Mouse (Mus musculus): ENCODE results near the gene Ociad2.
A peak's percentile ranks its signal among the peaks of the same experiment; 100 is the strongest.

Ociad2 gene

DNA sequence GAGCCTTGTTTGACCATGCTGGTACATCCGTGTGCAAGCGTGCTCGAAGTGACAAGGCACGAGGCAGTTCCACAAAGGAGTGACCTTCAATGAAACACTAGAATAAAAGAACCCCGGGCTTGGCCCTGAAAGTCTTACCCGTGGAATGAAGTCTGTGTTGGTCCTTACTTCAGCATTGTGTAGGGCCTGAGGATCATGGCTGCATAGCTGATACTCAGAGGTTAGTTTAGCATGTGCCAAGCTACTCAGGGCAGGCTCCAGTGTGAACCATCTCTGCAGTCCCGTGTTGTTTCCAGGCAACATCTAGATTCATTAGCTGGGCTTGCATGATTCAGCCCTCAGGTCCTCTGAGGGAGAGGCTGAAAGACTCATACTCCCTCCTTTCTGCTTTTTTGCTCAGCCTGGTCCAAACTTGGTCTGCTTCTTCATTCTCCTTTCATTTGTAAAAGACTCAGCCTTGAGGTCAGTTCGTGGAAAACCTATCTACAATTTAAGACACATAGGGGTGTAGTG is at the start of gene Ociad2:
Ociad2 (minus strand) TSS at position 306 of the 513 bp plus-strand sequence.
- no peak for DNase-seq (ENCODE audit: low spot score)

DNA sequence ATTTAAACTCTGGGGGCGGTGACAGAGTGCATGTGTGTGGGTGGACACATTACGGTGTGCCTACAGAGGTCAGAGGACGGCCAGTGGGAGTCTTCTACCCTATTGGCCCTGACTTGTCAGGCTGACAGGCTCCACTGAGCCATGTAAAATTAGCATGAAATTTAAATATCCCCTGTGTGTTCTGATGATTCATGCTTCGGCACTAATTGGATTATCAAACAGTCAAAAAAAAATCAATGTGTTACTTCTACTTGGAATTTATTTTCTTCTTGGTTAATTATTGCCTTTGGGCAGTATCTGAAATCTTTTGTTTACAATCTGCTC is 42.8 kb upstream of the Ociad2 start:
- no peak for DNase-seq (ENCODE audit: low spot score)

DNA sequence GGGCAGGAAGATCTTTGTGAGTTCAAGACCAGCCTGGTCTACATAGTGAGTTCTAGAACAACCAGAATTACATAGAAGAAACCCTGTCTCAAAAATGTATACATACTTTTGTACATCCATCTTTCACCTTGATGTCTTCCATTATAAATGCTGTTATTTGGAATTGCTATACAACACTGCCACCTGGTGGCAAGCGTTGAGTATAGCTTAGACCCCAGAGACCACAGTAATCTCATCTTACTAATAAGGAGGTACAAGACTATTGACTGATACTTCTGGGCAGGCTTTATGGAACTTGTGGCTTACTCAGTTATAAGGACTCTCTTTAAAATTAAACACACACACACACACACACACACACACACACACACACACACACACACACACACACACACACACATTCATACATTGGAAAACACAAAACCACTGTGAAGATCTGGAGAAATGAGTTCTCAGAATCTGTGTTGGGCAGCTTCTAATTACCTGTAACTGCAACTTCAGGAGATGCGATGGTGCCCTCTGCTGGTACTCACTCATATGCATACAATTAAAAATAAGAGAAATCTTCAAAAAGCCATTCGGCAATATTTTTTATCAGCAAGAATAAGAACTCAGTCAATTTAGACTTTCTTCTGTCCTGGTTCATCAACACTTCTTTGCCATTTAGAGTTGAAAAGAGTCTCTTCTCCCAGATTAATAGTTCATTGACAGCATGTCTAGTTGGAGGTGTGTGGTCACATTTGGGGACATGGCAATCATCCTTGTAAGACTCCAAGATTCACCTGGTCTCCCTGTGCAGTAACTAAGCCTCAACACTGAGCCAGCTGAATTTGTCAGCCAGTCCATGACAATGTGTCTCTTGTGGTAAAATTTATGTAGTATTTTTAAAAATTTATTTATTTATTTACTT is 42.2 kb upstream of the Ociad2 start:
- peak; percentile 78 for DNase-seq (ENCODE audit: low spot score)

DNA sequence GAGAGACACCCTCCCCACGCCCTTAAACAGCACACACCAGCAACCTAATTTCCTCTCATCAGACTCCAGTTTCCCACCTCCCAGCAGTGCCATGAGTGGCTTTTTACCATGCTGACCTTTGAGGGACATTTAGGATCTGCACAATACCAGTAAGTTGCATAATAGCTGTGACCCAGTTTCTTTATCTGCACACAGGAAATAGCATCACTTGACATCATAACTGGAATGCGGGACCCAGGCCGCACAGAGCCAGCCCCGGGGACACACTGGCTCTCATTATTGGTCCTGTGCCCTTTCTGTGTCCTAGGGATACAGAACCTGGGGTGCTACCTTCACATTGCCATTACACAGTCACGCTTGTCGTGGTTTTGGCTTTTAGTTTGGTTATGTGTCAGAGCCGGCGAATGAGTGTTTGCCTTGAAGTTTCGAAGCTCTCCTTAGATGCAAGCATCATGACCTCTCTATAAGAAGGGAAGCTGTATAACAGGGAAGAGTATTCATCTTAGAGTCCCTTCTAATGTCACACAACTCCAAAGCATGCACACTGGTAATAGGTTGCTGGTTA is 41.2 kb upstream of the Ociad2 start:
- DNase-seq (ENCODE audit: low spot score), result no peak

DNA sequence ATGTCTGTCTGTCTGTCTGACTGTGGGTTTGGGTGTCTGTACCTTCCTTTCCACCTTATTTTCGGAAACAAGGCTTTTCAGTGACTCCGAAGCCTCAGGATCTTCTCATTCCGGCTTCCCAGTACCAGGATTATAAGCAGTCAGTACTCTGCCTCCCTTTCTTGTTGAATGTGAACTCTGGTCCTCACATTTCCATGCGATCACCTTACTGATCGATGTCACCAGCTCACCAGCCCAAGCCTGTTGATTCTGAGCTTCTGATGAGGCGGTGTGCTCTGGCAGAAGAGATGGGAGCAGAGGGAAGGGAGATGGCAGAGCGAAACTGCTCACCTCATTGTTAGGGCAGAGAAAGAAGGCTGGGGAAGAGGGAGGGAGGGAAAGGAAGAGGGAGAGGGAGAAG is 40.7 kb upstream of the Ociad2 start:
- DNase-seq (ENCODE audit: low spot score), result no peak

DNA sequence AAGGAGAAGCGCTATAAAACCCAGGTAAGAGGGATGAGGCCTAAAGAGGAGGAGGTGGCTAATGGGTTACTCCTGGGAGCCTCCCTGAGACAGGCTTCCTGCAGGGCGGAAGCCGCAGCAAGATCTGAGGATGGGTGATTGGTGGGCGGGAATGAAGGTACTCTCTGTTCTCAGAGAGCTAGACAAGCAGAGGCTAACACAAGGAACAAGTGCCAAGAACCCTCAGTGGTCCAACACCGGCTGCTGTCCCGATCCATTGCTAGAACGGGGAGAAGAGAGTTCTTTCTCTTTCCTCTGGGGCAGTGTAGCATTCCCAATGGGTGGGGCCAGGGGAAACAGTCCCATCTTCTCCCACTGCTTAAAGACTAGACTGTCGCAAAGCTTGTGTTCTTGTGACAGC is 40.0 kb upstream of the Ociad2 start:
- no peak for DNase-seq (ENCODE audit: low spot score)

DNA sequence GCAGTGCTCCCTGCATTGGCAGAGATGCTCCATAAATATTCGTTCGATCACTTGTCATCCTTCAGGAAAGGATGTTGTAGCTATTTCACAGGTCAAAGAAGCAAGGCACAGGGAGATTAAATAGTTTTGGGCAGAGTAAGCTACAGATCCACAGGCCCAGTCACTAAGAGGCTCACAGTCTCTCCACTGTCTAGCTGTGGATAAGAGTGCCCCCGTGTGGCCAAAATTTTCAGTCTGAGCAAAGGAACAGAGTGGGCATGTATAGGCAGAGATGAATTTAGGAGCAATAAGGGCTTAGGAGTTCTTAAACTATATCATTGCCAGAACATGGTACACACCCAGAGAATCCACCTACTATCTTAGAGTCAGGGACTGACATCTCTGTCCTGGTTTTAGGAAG is 39.1 kb upstream of the Ociad2 start:
- DNase-seq (ENCODE audit: low spot score), result peak; percentile 81

DNA sequence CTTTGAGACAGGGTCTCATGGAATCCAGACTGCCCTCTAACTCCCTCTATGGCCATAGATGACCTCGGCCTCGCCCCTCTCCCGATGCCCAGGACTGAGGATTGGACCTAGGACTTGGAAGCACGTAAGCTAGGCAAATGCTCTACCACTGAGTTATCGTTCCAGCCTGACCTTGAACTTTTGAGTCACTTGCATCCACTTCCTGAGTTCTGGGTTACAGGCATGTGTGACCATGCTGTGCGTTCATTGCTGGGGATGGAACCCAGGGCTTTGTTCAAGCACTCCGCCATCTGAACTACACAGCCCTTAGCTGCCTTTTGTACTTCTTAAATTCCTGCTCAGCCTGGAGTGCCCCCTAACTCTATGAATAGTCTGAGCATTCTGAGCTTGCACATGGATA is 35.7 kb upstream of the Ociad2 start:
- DNase-seq (ENCODE audit: low spot score), result no peak

DNA sequence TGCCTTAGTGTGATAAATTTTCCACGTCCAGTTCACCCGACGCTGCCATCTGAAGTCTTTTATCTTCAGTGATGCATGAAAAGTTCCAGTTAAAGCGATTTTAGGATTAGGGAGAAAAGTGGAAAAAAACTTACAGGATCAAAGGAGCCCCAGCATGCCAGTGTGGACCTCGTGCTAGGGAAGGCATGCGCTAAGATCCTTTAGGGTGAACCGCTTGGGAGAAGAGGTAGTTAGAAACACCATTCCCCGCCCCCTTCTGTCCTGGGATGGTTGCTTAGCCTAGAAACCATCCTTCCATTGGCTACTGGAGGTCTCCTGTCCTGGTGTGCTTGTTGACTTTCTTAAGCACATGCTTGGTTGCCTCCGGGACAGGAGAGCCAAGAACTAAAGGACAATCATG is 35.2 kb upstream of the Ociad2 start:
- no peak for DNase-seq (ENCODE audit: low spot score)

DNA sequence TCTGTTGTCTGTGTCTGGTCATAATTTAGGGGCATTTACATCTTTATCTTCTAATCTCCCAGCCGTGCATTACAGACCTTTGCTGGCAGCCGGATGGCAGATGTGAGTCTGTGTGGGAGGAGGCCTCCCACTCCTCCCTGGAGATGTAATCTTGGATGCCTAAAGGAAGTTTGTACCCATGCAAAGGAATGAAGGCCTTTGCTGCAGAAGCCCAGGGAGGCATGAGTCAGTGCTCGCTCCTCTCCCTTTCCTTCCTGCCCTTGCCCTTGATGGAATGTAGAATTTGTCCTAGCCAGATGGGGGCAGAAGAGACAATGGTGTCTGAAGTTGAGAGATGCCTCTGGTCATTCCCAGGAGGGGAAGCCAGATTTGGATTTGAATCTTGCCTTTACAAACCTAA is 32.4 kb upstream of the Ociad2 start:
- DNase-seq (ENCODE audit: low spot score), result no peak

DNA sequence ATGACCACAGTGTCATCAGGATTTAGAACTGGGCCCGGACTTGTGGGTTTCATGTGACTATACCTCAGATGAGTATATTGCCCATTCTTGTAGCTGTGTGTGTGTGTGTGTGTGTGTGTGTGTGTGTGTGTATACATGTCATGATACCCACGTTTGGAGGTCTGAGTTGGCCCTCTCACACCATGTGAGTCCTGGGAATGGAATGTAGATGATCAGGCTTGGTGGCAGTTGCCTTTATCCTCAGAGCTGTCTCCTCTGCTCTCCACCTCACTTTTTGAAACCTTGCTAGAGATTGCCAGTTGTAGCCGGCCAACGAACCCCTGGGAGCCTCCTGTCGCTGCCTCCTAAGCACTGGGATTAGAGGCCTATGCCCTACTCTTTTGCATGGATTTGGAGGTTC is 31.8 kb upstream of the Ociad2 start:
- no peak for DNase-seq (ENCODE audit: low spot score)

DNA sequence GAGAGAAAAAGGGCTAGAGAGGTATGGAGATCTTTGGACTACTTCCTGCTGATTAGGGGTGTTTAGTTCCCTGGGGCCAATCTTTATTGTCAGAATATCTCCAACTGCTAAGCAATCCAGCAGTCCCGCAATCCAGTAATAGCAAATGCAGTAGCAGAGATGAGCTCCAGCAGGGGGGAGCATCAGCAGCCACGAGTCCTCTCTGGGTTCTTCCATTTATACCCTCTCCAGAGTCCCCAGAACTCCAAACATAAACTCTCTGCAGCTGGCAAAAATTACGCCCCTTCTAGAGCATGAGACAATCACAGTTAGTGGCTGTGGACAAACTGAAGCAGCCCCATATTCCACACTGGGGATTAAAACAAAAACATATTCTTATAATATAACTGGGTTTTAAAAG is 28.9 kb upstream of the Ociad2 start:
- no peak for DNase-seq (ENCODE audit: low spot score)

DNA sequence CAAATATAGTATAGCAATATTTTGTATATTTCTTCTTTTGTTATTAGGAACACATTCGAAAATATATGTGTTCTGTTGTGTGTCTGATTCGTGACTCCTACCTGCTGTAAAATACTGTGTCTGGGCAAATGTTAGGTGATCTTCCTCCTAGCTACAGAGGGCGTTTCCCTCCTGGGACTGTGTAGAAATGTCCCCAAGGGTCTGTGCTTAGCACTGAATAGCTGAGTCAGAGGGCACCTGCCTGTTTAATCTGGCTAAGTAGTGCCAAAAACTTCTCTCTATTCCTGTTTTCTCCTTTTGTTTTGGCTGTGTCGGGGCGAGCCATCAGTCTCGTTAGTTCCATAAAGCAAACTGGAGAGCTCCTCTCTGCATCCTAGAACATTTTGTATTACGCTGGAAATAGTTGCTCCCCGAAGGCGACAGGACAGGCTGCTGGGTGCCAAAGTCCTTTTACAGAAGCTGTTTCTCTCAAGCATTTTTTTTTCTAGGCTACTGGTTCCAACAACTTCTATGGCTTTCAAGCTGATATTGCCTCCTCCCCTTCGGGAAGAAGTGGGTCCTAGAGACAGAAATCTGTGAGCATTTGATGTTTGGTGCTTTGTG is 28.1 kb upstream of the Ociad2 start:
- no peak for DNase-seq (ENCODE audit: low spot score)

DNA sequence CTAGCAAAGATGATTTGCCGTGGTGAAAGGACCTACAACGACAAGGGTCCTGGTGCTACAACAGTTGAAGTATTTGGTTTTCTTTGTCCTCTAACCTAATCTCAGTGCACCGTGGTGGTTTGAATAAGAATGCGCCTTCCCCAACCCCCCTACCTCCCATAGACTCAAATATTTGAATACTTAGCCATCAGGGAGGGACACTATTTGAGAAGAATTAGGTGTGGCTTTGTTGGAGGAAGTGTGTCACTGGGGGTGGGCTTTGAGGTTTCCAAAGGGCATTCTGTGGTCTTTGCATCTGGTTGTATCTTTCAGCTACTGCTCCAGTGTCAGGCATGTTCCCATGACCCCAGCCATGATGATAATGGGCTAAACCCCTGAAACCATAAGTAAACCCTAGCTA is 27.1 kb upstream of the Ociad2 start:
- DNase-seq (ENCODE audit: low spot score), result no peak

DNA sequence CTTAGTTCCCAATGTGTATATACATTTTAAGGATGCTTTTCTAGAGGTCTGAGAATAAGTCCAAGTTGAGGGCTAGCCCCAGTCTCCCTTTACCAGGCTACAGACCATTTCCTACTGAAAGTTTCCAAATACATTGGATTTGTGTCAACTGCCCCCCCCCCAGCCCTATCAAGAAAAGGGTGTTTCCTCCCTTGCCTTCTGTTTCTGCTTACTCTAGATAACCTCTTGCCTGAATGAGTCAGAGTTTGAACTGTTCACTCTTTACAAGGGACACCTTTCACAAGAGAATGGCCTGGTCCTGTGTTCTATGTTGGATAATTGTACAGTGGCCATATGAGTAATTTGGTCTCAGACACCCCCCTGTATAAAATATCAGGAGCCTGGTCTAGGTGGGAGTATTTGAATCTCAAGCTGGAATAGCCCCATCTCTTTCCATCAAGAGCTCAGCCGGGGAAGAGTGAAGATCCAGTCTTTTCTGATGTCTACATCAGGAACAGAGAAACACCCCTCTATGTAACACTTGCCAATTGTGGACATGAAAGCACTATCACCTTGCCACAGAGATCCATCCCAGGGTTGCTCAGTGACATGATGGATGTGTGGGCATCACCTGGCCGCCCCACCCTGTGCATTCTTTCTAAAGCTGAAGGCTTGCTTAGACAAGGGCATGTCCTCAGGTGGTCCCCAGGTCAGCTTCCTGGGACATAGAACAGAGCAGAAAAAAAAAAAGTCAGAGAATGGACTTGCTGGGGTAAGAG is 23.5 kb upstream of the Ociad2 start:
- DNase-seq (ENCODE audit: low spot score), result peak; percentile 82

DNA sequence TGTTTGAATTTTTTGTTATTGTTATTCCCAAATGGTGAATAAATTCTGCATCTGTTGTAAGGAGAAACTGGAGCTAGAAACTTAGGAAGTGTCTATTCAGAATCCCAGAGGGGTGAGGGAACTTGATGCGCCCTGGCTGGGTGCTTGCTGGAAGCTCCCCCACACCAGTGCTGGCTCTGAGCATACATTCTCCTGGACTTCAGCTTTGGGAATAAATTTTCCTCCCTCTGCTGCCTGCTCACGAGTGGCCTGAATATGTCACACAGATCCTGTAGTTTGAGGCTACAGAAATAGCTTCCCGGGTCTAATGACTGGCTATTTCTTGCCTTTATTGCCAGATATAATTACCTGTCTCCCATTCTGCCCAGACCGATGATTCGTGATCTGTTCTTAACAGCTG is 22.0 kb upstream of the Ociad2 start:
- DNase-seq (ENCODE audit: low spot score), result no peak

DNA sequence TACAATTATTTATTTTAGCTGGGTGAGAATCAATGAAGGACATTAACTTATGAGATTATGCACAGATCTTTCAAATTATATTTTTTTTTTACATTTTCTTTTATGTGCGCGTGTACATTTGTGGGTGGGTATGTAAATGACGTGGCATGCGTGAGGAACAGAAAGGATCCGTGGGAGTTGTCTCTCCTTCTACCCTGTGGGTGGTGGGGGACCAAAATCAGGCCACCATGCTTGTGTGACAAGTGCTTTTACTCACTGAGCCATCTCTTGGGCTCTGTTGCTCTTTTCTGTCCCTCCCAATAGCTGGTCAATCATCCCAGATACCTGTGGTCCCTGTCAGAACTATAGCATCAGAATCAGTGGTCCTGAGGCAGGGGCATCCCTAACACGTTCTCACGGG is 21.5 kb upstream of the Ociad2 start:
- no peak for DNase-seq (ENCODE audit: low spot score)

DNA sequence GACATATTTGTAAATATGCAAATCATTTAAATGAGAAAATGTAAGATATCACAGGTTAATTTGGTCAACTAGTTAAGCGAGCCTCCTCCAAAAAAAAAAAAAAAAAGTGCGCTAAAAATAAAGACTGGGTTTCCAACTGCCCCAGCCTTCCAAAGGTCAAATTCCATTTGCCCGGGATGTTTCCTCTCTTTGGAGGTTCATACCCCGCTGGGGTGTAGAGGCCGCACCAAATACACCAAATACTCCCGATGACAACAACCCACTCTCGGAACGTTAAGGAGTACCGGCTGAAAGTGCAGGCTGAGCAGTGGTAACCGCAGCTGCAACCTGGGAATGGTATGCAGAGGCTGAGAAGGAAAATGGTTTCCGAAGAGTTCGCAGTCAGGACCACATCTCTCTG is 19.4 kb upstream of the Ociad2 start:
- DNase-seq (ENCODE audit: low spot score), result no peak

DNA sequence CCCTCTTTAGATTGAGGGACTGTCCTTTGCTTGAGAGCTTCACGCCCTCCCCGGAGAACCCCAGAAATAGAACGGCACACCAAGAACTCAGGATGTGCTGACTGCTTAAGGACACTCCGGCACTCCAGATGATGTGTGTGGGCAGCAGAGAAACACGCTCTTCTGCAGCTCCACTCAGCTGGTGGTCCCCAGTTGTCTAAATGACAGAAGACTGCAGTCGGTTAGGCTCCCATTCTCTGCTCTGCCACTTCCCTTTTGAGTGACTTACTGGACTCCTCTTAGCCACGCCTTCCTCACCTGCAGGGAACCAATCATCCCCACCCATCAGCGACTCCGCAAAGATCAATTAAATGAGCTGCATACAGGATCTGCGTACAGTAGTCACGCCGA is 18.9 kb upstream of the Ociad2 start:
- no peak for DNase-seq (ENCODE audit: low spot score)

DNA sequence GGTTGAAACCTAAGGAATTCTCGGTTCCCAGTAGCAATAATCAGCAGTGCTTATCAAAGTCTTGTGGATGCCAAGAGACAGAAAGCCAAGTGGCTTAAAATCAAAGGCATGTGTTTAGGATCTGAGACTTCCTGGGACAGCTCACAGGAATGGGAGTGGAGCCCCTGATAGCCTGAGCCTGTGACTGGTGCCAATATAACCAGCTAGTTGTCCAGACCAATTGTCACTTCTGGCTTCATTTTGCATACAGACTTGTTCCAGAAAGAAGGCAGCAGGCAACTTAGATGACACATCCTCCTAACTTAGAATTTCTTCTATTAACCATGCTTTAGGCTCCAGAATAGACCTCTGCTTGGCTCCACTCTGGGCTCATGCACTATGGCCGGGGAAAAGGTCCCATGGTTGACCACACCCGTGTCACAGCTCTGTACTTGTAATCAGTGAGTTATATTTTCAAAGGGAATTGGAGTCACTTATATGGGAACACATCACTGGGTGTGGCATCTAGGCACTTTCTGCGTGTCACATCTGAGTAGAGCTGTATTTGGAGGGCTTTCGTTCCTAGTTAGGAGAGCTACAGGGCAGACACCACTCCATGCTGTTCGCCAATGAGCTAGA is 18.4 kb upstream of the Ociad2 start:
- DNase-seq (ENCODE audit: low spot score), result no peak

DNA sequence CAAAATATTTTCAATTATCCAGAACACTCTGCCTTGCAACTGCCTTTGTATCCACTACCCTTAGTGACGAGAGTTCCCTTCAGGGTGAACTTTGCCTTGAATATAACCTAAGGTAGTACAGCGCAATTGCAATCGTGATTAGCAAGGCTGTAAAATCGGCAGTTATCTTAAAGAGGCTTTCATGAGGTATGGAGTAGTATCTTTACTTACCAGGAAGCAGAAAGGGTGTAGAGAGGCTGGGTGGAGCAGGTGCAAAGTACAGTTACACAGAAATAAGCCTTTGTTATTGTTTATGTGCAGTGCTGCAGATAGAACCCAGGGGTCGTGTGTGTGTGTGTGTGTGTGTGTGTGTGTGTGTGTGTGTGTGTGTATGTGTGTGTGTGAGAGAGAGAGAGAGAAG is 14.6 kb upstream of the Ociad2 start:
- DNase-seq (ENCODE audit: low spot score), result peak; percentile 69

DNA sequence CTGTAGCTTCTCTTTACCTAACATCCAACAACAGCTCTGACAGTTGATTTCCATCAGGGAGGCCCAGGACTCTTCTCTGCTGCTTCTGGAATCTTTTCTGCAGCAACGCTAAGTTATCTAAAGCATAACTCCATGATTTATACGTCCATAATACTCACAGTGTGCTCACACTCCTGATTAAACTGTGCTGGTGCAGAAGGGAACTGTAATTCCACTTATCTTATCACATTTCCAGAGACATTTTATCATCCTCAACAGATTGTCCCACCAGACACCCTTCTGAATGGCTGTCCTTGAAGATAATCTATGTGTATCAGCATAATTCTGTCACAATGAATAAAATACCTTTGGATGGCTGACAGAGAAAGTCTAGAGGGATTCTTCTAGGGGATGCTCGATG is 13.2 kb upstream of the Ociad2 start:
- peak; percentile 59 for DNase-seq (ENCODE audit: low spot score)

Measured in c-Kit-positive CD71-positive TER-119-positive erythroid progenitor cells, embryonic 14.5 days (primary cell).